38 mouse cellular contexts compared by ENCODE assay signal in the genomic region with DNA sequence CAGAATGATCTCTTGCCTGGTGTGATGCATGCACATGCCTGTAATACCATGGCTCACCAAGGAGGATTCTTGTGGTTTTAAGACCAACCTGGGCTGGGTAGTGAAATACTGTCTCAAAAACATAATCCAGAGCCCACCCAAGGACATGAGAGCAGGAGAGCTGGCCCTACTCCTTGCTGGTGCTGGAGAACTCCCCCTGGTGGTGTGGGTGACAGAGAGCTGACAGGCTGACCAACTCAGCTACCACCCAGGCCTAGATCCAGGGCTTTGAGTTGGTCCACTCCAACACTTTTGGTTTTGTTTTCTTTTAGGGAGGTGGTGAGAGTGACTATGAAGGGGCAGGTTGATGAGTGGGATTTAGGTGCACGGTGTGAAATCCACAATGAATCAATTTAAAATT. TPM values are rescaled to one million over a fixed set of nuclear protein-coding genes. Genes with fewer than 3 reads are reported as not detected.
DNase-seq lines count a peak whose midpoint lies in the region; ATAC-seq and TF ChIP-seq lines count a peak whose summit lies in the region.
"Had no signal": no experiment of that assay in that cellular context is flagged by ENCODE, and none has a peak within 500 bp of the region (broad histone marks: within the 10 kb centered on the region; RNA-seq: fewer than 3 reads in every experiment).

No protein-coding gene starts in this region.

- DNase-seq in CD4-positive, CD25-positive, alpha-beta regulatory T cell, adult 2 months (ENCODE audit: low read depth, low spot score) = peak; percentile 4
- DNase-seq in liver (peak; percentile 7), NIH3T3 (ENCODE audit: low read depth) (peak; percentile 11)
- DNase-seq in liver, embryonic 11.5 days (ENCODE audit: low spot score) = no peak
- no peak for DNase-seq in stomach, postnatal 0 days (ENCODE audit: low spot score)
- DNase-seq in heart, postnatal 4 days = no peak
- DNase-seq: adrenal gland, adult 2 months; adrenal gland, postnatal 36 days; cerebellum, adult 18-20 months; gastrocnemius, adult 2 months; gastrocnemius, postnatal 36 days; heart, adult 2 months; kidney, adult 9 months; kidney, postnatal 10 days; layer of hippocampus, adult 9-11 months; lung, postnatal 4 days; retina, postnatal 1 day; right cerebral cortex, postnatal 14 days; thymus, postnatal 36 days had no signal

- ATAC-seq in CD4-positive, CD25-positive, alpha-beta regulatory T cell, adult 4 months = no peak
- ATAC-seq in liver, embryonic 11.5 days (replicated peaks; ENCODE audit: low FRiP score) = no peak
- no peak for ATAC-seq in stomach, postnatal 0 days (ENCODE audit: low FRiP score, low TSS enrichment)
- no peak for ATAC-seq in forebrain, embryonic 13.5 days
- ATAC-seq: forebrain, embryonic 16.5 days; hindbrain, embryonic 16.5 days; intestine, embryonic 15.5 days; midbrain, embryonic 13.5 days had no signal

- TF ChIP-seq CTCF in stomach, postnatal 0 days (IDR thresholded peaks at IDR 0.05; ENCODE audit: low read depth) = peak; percentile 17

- no peak for TF ChIP-seq EP300 in stomach, postnatal 0 days (optimal IDR thresholded peaks at IDR 0.05)

- peaks cover 6% of the 10 kb centered on the region for H3K4me1 ChIP-seq in liver, embryonic 11.5 days (replicated peaks; ENCODE audit: control insufficient read depth, insufficient read depth, low read length)
- no peaks in the 10 kb centered on the region for H3K4me1 ChIP-seq in stomach, postnatal 0 days (replicated peaks; ENCODE audit: control insufficient read depth, insufficient read depth)
- no peaks in the 10 kb centered on the region for H3K4me1 ChIP-seq in forebrain, embryonic 13.5 days
- H3K4me1 ChIP-seq: embryonic facial prominence, embryonic 13.5 days; forebrain, embryonic 10.5 days; intestine, embryonic 15.5 days; limb, embryonic 12.5 days; lung, embryonic 15.5 days; midbrain, embryonic 13.5 days; neural tube, embryonic 15.5 days had no signal

- no peaks in the 10 kb centered on the region for H3K9me3 ChIP-seq in liver, embryonic 11.5 days (ENCODE audit: control insufficient read depth, low read length)
- no peaks in the 10 kb centered on the region for H3K9me3 ChIP-seq in stomach, postnatal 0 days (ENCODE audit: control insufficient read depth, low read length)
- H3K9me3 ChIP-seq in forebrain, embryonic 13.5 days (replicated peaks) = no peaks in the 10 kb centered on the region
- H3K9me3 ChIP-seq: embryonic facial prominence, embryonic 13.5 days; forebrain, embryonic 10.5 days; heart, embryonic 12.5 days; intestine, embryonic 15.5 days; limb, embryonic 12.5 days; liver, embryonic 15.5 days; lung, embryonic 15.5 days; megakaryocyte, embryonic 14.5 days; midbrain, embryonic 13.5 days; neural tube, embryonic 15.5 days had no signal

- WGBS in liver, embryonic 11.5 days = 88% methylated on average over 1 of the region's 1 CpGs
- WGBS in stomach, postnatal 0 days = 82% methylated on average over 1 of the region's 1 CpGs
- WGBS in forebrain, embryonic 13.5 days = 86% methylated on average over 1 of the region's 1 CpGs

- H3K27ac ChIP-seq in liver, embryonic 11.5 days (ENCODE audit: low read depth, low read length) = no peak overlapping the region
- no peak overlapping the region for H3K27ac ChIP-seq in stomach, postnatal 0 days (replicated peaks)
- no peak overlapping the region for H3K27ac ChIP-seq in forebrain, embryonic 13.5 days
- H3K27ac ChIP-seq: embryonic facial prominence, embryonic 13.5 days; forebrain, embryonic 10.5 days; gastrocnemius, adult 2 months; heart, adult 2 months; intestine, embryonic 15.5 days; limb, embryonic 12.5 days; liver, embryonic 15.5 days; lung, embryonic 15.5 days; midbrain, embryonic 13.5 days; neural tube, embryonic 15.5 days had no signal

- H3K4me3 ChIP-seq in liver, embryonic 11.5 days (ENCODE audit: low read depth, low read length) = no peak overlapping the region
- no peak overlapping the region for H3K4me3 ChIP-seq in stomach, postnatal 0 days (ENCODE audit: low read depth, low read length)
- no peak overlapping the region for H3K4me3 ChIP-seq in forebrain, embryonic 13.5 days
- H3K4me3 ChIP-seq: embryonic facial prominence, embryonic 13.5 days; forebrain, embryonic 10.5 days; gastrocnemius, adult 2 months; heart, adult 2 months; heart, embryonic 12.5 days; intestine, embryonic 15.5 days; limb, embryonic 12.5 days; liver, embryonic 15.5 days; lung, embryonic 15.5 days; megakaryocyte, embryonic 14.5 days; midbrain, embryonic 13.5 days; neural tube, embryonic 15.5 days had no signal

- no peaks in the 10 kb centered on the region for H3K27me3 ChIP-seq in liver, embryonic 11.5 days (replicated peaks; ENCODE audit: control insufficient read depth, insufficient read depth, low read length)
- H3K27me3 ChIP-seq in stomach, postnatal 0 days (ENCODE audit: control insufficient read depth, insufficient read depth, low read length) = no peaks in the 10 kb centered on the region
- no peaks in the 10 kb centered on the region for H3K27me3 ChIP-seq in forebrain, embryonic 13.5 days
- H3K27me3 ChIP-seq: embryonic facial prominence, embryonic 13.5 days; heart, embryonic 12.5 days; intestine, embryonic 15.5 days; limb, embryonic 12.5 days; liver, embryonic 15.5 days; lung, embryonic 15.5 days; midbrain, embryonic 13.5 days; neural tube, embryonic 15.5 days had no signal

- no peak overlapping the region for H3K4me2 ChIP-seq in liver, embryonic 11.5 days
- H3K4me2 ChIP-seq in stomach, postnatal 0 days (replicated peaks; ENCODE audit: low read depth) = no peak overlapping the region
- no peak overlapping the region for H3K4me2 ChIP-seq in forebrain, embryonic 13.5 days
- H3K4me2 ChIP-seq: embryonic facial prominence, embryonic 13.5 days; heart, embryonic 12.5 days; intestine, embryonic 15.5 days; limb, embryonic 12.5 days; liver, embryonic 15.5 days; lung, embryonic 15.5 days; midbrain, embryonic 13.5 days; neural tube, embryonic 15.5 days had no signal

- no peaks in the 10 kb centered on the region for H3K36me3 ChIP-seq in liver, embryonic 11.5 days (ENCODE audit: control insufficient read depth, insufficient read depth, low read length)
- H3K36me3 ChIP-seq in stomach, postnatal 0 days (ENCODE audit: control insufficient read depth, insufficient read depth, low read length) = no peaks in the 10 kb centered on the region
- H3K36me3 ChIP-seq in forebrain, embryonic 13.5 days (ENCODE audit: poor library complexity, severe bottlenecking) = no peaks in the 10 kb centered on the region
- H3K36me3 ChIP-seq: embryonic facial prominence, embryonic 13.5 days; forebrain, embryonic 10.5 days; heart, embryonic 12.5 days; intestine, embryonic 15.5 days; limb, embryonic 12.5 days; liver, embryonic 15.5 days; lung, embryonic 15.5 days; midbrain, embryonic 13.5 days; neural tube, embryonic 15.5 days had no signal

- H3K9ac ChIP-seq in liver, embryonic 11.5 days (ENCODE audit: low read depth, low read length) = no peak overlapping the region
- no peak overlapping the region for H3K9ac ChIP-seq in stomach, postnatal 0 days (ENCODE audit: low read length)
- no peak overlapping the region for H3K9ac ChIP-seq in forebrain, embryonic 13.5 days
- H3K9ac ChIP-seq: embryonic facial prominence, embryonic 13.5 days; heart, embryonic 12.5 days; intestine, embryonic 15.5 days; limb, embryonic 12.5 days; liver, embryonic 15.5 days; lung, embryonic 15.5 days; midbrain, embryonic 13.5 days; neural tube, embryonic 15.5 days had no signal

RNA-seq across cellular contexts. Expression of gene Efcab3, which starts 28.3 kb away (rescaled TPM):
- not detected for polyA plus RNA-seq in CD4-positive, CD25-positive, alpha-beta regulatory T cell, adult 4 months (2017; shearing (Covaris generic))
- polyA plus RNA-seq in liver, embryonic 11.5 days (2014; fragmentation: Nextera tagmentation; extraction: Ambion mirVana) = 0.32 TPM in 1 of 2 replicates, not detected in the other
- polyA plus RNA-seq in stomach, postnatal 0 days (2015; fragmentation: Nextera tagmentation; extraction: Ambion mirVana) = 0.12 TPM in 1 of 2 replicates, not detected in the other
- not detected for total RNA-seq in heart, postnatal 4 days (2021)
- polyA plus RNA-seq in forebrain, embryonic 13.5 days (2015; fragmentation: Nextera tagmentation; extraction: Ambion mirVana) = not detected in 2 replicates
- total RNA-seq: common myeloid progenitor, adult 5-6 weeks; gastrocnemius, adult 2 months; gastrocnemius, postnatal 36 days; heart, adult 2 months had no signal
- polyA plus RNA-seq: adrenal gland, adult 2 months; embryonic facial prominence, embryonic 13.5 days; forebrain, embryonic 10.5 days; forebrain, embryonic 16.5 days; heart, adult 2 months; heart, embryonic 12.5 days; heart, postnatal 0 days; hindbrain, embryonic 11.5 days; hindbrain, embryonic 16.5 days; large intestine, adult 2 months; limb, embryonic 12.5 days; liver, embryonic 15.5 days; lung, embryonic 15.5 days; midbrain, embryonic 13.5 days; neural tube, embryonic 15.5 days; small intestine, adult 2 months had no signal

Comparison
In these comparisons a context has a peak if more than half of its experiments do, and no peak if none do; other contexts are left out.
1. DNase-seq: peak in CD4-positive, CD25-positive, alpha-beta regulatory T cell, adult 2 months (single experiment), liver (single experiment) and NIH3T3 (single experiment); none in liver, embryonic 11.5 days (single experiment), stomach, postnatal 0 days (single experiment) and heart, postnatal 4 days (single experiment).